Mouse (Mus musculus) erythroblast, embryonic 14.5 days (primary cell): ENCODE results near the gene Cldn2. TPM values are rescaled to one million over a fixed set of nuclear protein-coding genes. Genes with fewer than 3 reads are reported as not detected.

ENCODE experiments used
- H3K27me3 ChIP-seq: 2 replicates; pipeline ENCODE4 v1.6.1; 2012; ENCODE audit warnings: inconsistent platforms; ENCODE audit not compliant: control insufficient read depth
- H3K36me3 ChIP-seq: 2 replicates; pipeline ENCODE4 v1.6.1; 2012; ENCODE audit warnings: mild to moderate bottlenecking, inconsistent platforms; ENCODE audit not compliant: control insufficient read depth
- H3K4me1 ChIP-seq: 2 replicates; pipeline ENCODE4 v1.6.1; 2012; ENCODE audit warnings: inconsistent platforms; ENCODE audit not compliant: control insufficient read depth
- H3K4me3 ChIP-seq: replicated peaks from 2 replicates; pipeline ENCODE3; 2012; ENCODE audit warnings: moderate library complexity, mild to moderate bottlenecking, inconsistent platforms
- H3K9me3 ChIP-seq: 2 replicates; pipeline ENCODE4 v1.6.1; 2012; ENCODE audit warnings: low read length, inconsistent platforms, mixed read lengths; ENCODE audit not compliant: control insufficient read depth
- GATA1 ChIP-seq: IDR thresholded peaks from 2 replicates; pipeline ENCODE4 v1.6.1; 2012; ENCODE audit warnings: low read length, inconsistent platforms, mixed read lengths
- TAL1 ChIP-seq: IDR thresholded peaks from 3 replicates; pipeline ENCODE4 v1.6.1; 2012; ENCODE audit warnings: low read length, inconsistent platforms, mixed read lengths
- polyA plus RNA-seq: library from polyadenylated mRNA; stranded (reverse); fragments of >175 nt; gene quantifications from 2 replicates; pipeline ENCODE4 v1.2.3, GENCODE M21; 2012

Gene Cldn2
- polyA plus RNA-seq, 1 experiment = not detected

DNA sequence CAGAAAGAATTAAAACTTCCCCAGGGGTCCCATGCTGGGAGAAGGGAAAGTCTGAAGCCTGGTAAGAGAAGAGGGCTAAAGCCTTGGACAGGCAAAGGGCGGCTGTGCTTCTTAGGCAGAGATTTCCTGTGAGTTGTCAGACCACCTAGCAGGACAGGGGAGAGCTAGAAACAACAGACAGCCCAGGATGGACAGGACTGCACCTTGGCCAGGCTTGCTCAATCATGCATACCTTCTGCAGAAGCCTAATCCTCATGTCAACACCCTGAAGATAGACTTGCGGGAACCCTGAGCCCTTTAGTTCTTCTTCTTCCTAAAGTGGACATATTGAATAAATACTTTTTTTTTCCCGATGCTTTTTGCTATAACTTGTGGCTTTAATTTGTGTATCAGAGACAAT lies 675 bp upstream of the Cldn2 start:
- no peak overlapping the region for H3K4me3 ChIP-seq

GRCm38 (mm10) chrX:139803028-139803427 lies 2.4 kb downstream of the Cldn2 start:
- H3K27me3 ChIP-seq = no peaks in the 10 kb centered on the region
- no peaks in the 10 kb centered on the region for H3K36me3 ChIP-seq
- TF ChIP-seq TAL1 = no peak
- no peak for TF ChIP-seq GATA1
- no peak overlapping the region for H3K4me3 ChIP-seq
- no peaks in the 10 kb centered on the region for H3K4me1 ChIP-seq
- H3K9me3 ChIP-seq = no peaks in the 10 kb centered on the region

More for the DNA sequence above, 675 bp upstream of the Cldn2 start:
- Histone ChIP-seq H3K27me3 (no peaks in the 10 kb centered on the region), H3K9me3 (no peaks in the 10 kb centered on the region), H3K4me1 (no peaks in the 10 kb centered on the region), H3K36me3 (no peaks in the 10 kb centered on the region)
- TF ChIP-seq GATA1 = no peak

- no peaks in the 10 kb centered on the region for H3K4me1 ChIP-seq
- TF ChIP-seq GATA1 (no peak), TAL1 (no peak)
- no peak overlapping the region for H3K4me3 ChIP-seq
- no peaks in the 10 kb centered on the region for H3K36me3 ChIP-seq
- H3K27me3 ChIP-seq = no peaks in the 10 kb centered on the region
- H3K9me3 ChIP-seq = no peaks in the 10 kb centered on the region
Observed at GRCm38 (mm10) chrX:139805918-139806317, 5.3 kb downstream of the Cldn2 start.

- H3K9me3 ChIP-seq = no peaks in the 10 kb centered on the region
- no peaks in the 10 kb centered on the region for H3K36me3 ChIP-seq
- no peaks in the 10 kb centered on the region for H3K27me3 ChIP-seq
- no peak overlapping the region for H3K4me3 ChIP-seq
- TF ChIP-seq GATA1 (no peak), TAL1 (no peak)
- no peaks in the 10 kb centered on the region for H3K4me1 ChIP-seq
Observed at GRCm38 (mm10) chrX:139807391-139807790, 6.8 kb downstream of the Cldn2 start.

GRCm38 (mm10) chrX:139808085-139808484 lies 7.5 kb downstream of the Cldn2 start:
- peaks cover 2% of the 10 kb centered on the region; the same call in 1 of the 2 replicates for H3K4me1 ChIP-seq
- TF ChIP-seq TAL1 (no peak), GATA1 (no peak)

GRCm38 (mm10) chrX:139808501-139808900 lies 7.9 kb downstream of the Cldn2 start:
- TF ChIP-seq TAL1 (no peak), GATA1 (no peak)
- H3K4me1 ChIP-seq = peaks cover 6% of the 10 kb centered on the region
- no peaks in the 10 kb centered on the region for H3K27me3 ChIP-seq
- no peaks in the 10 kb centered on the region for H3K36me3 ChIP-seq
- H3K4me3 ChIP-seq = no peak overlapping the region
- H3K9me3 ChIP-seq = no peaks in the 10 kb centered on the region

More at GRCm38 (mm10) chrX:139808085-139808484, 7.5 kb downstream of the Cldn2 start:
- H3K27me3 ChIP-seq = no peaks in the 10 kb centered on the region
- H3K4me3 ChIP-seq = no peak overlapping the region
- no peaks in the 10 kb centered on the region for H3K9me3 ChIP-seq
- no peaks in the 10 kb centered on the region for H3K36me3 ChIP-seq

- no peaks in the 10 kb centered on the region for H3K27me3 ChIP-seq
Observed at GRCm38 (mm10) chrX:139812636-139813298, 12.1 kb downstream of the Cldn2 start.

DNA sequence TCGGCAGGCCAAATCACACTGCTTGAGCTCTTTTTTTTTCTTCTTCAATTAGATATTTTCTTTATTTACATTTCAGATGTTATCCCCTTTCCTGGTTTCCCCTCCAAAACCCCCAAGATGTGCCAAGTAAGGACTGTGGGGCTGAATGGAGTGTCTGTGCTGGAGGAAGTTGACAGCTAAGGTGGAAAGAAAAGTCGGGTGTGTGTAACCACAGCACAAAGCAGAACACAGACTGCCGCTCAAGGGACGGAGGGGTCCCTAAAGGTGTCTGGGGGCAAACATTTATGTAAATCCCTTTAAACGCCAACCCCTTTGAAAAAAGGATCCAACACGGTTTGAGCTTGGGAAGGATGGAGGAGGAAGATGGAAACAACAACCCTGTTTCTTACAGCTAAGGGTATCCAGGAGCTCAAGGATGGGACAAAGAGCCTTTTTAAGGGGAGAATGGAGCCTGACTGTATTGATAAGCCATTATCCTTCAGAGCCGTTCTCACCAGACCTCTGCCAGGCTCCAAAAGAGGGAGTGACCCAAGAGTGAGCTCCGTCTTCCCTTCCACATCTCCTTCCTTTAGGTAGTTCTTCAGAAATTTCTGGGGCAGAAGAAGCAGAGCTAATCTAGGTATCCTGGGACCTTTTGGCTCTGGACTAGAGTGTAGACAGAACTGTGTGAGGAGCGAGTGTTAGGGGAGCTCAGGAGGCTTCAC lies 12.8 kb downstream of the Cldn2 start:
- no peak overlapping the region for H3K4me3 ChIP-seq
- H3K36me3 ChIP-seq = no peaks in the 10 kb centered on the region
- H3K27me3 ChIP-seq = no peaks in the 10 kb centered on the region
- H3K4me1 ChIP-seq = peaks cover 25% of the 10 kb centered on the region
- TF ChIP-seq TAL1 = no peak
- no peaks in the 10 kb centered on the region for H3K9me3 ChIP-seq

More at GRCm38 (mm10) chrX:139812636-139813298, 12.1 kb downstream of the Cldn2 start:
- no peak for TF ChIP-seq TAL1
- TF ChIP-seq GATA1 = no peak
- Histone ChIP-seq H3K9me3 (no peaks in the 10 kb centered on the region), H3K4me1 (peaks cover 25% of the 10 kb centered on the region), H3K36me3 (no peaks in the 10 kb centered on the region), H3K4me3 (no peak overlapping the region)

- H3K4me3 ChIP-seq = no peak overlapping the region
- peaks cover 25% of the 10 kb centered on the region for H3K4me1 ChIP-seq
- TF ChIP-seq TAL1 = no peak
- no peak for TF ChIP-seq GATA1
Observed at GRCm38 (mm10) chrX:139814018-139814635, 13.5 kb downstream of the Cldn2 start.

More at GRCm38 (mm10) chrX:139814018-139814635, 13.5 kb downstream of the Cldn2 start:
- Histone ChIP-seq H3K9me3 (no peaks in the 10 kb centered on the region), H3K27me3 (no peaks in the 10 kb centered on the region), H3K36me3 (no peaks in the 10 kb centered on the region)
